Mouse (Mus musculus) midbrain, embryonic 12.5 days (tissue): Measurements from ENCODE around the gene Pla2g5. TPM values are rescaled to one million over a fixed set of nuclear protein-coding genes. Genes with fewer than 3 reads are reported as not detected.

Source experiments
- ATAC-seq: fragments of 200-750 bp; cut with Nextera tagmentation; 2 replicates; pipeline ENCODE4 v1.8.0; 2017; ENCODE audit warnings: low read depth, moderate TSS enrichment, moderate library complexity; ENCODE audit not compliant: low FRiP score
- H3K27ac ChIP-seq: fragments of 300-500 bp; sonication (generic); replicated peaks from 2 replicates; pipeline ENCODE4 v1.5.1; 2016; ENCODE audit warnings: mild to moderate bottlenecking
- H3K27me3 ChIP-seq: fragments of 300-500 bp; sonication (generic); 2 replicates; pipeline ENCODE4 v1.6.1; 2016; ENCODE audit warnings: mild to moderate bottlenecking
- H3K36me3 ChIP-seq: fragments of 300-500 bp; sonication (generic); 2 replicates; pipeline ENCODE4 v1.6.1; 2016
- H3K4me1 ChIP-seq: fragments of 300-500 bp; sonication (generic); 2 replicates; pipeline ENCODE4 v1.6.1; 2016
- H3K4me2 ChIP-seq: fragments of 300-500 bp; sonication (generic); replicated peaks from 2 replicates; pipeline ENCODE4 v1.6.1; 2016; ENCODE audit warnings: mild to moderate bottlenecking, moderate library complexity
- H3K4me3 ChIP-seq: fragments of 300-500 bp; sonication (generic); 2 replicates; pipeline ENCODE4 v1.5.1; 2016; ENCODE audit warnings: mild to moderate bottlenecking
- H3K9ac ChIP-seq: fragments of 300-500 bp; sonication (generic); replicated peaks from 2 replicates; pipeline ENCODE4 v1.6.1; 2016; ENCODE audit warnings: mild to moderate bottlenecking, moderate library complexity
- H3K9me3 ChIP-seq: fragments of 300-500 bp; sonication (generic); 2 replicates; pipeline ENCODE4 v1.6.1; 2016; ENCODE audit warnings: mild to moderate bottlenecking
- WGBS: fragments of 180-500 bp; shearing (Covaris S2); methylation state at CpG from one replicate; pipeline ENCODE4 v1.1.7; 2016; 5-methylcytosine and 5-hydroxymethylcytosine counted together
- polyA plus RNA-seq: library from polyadenylated mRNA; unstranded; fragments of >200 nt; fragmentation: Nextera tagmentation; extraction: Ambion mirVana; gene quantifications from 2 replicates; pipeline ENCODE4 v1.2.1, GENCODE M21; 2016

Pla2g5 gene
- polyA plus RNA-seq, 1 experiment from 2014 or later: not detected

DNA sequence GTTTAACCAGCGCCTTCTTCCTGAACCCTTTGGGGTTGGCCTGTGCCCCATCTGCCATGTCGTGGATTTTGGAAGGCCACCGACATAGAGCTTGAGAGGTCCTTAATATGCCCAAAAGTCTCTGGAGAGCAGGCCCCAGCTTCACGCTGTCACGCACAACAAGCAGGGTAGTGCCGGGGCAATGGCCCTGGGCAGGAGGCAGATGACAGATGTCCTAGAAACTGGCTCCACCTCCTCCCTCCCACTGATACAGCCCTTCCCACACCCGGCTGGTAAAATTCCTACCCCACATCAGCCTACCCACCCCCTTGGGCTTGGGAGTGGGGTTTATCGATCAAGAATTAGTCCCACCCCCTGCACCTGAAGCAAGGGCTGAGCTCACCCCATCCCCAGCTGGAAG, 105.9 kb downstream of the Pla2g5 start, which contains the start of gene Pla2g2f:
TSS of gene Pla2g2f (minus strand) at position 211 of the 400 bp plus-strand sequence.
- Histone ChIP-seq H3K27ac (no peak within 1 kb of the TSS), H3K4me2 (no peak within 1 kb of the TSS), H3K9me3 (no peaks in the 10 kb centered on the region), H3K4me1 (no peaks in the 10 kb centered on the region; the same call in 1 of the 2 replicates), H3K4me3 (no peak within 1 kb of the TSS), H3K36me3 (no peaks in the 10 kb centered on the region), H3K27me3 (no peaks in the 10 kb centered on the region), H3K9ac (no peak within 1 kb of the TSS)
- WGBS: 69% methylated on average over 8 of the region's 8 CpGs
- ATAC-seq: no peak

DNA sequence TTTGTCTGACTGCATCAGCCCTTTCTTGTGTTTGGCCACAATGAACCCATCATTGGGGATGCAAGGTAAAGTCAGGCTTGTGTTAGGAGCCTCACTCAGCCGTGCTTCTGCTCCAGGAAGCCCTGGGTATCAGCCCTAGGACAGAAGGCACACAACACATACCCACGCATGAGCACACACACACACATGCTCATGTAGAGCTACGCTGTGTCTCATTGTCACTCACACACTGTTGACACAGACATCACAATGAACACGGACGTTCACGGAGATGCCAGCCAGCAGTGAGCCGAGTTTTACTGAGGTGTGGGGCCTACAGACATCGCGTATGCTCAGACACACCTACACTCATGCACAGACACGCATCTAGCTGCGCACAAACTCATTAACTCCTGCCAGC, 107.3 kb downstream of the Pla2g5 start:
- no peak overlapping the region for H3K9ac ChIP-seq
- H3K4me2 ChIP-seq: no peak overlapping the region
- H3K4me3 ChIP-seq: no peak overlapping the region
- no peaks in the 10 kb centered on the region for H3K9me3 ChIP-seq
- no peaks in the 10 kb centered on the region for H3K36me3 ChIP-seq
- H3K27me3 ChIP-seq: no peaks in the 10 kb centered on the region
- H3K27ac ChIP-seq: no peak overlapping the region
- ATAC-seq: no peak
- 85% methylated on average over 11 of the region's 11 CpGs for WGBS
- H3K4me1 ChIP-seq: no peaks in the 10 kb centered on the region; the same call in 1 of the 2 replicates

DNA sequence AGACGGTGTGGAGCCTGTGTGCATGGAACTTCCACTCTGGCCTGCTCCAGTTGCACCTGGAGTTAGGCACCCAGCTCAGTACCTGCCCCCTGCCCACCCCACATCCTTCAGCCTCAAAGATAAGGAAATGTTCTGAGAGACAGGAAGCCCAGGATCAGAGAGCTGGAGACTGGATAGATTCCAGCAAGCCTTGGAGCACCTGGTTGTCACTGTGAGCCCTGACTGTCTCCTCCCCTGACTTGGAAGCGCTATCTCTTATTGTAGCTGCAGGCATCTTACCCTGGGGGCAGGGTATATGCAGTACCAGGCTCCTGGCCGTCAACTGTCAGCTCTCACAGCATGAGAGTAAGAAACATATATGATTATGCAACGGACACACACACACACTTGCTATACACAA, 107.8 kb downstream of the Pla2g5 start:
- no peak overlapping the region for H3K4me2 ChIP-seq
- H3K27ac ChIP-seq: no peak overlapping the region
- no peaks in the 10 kb centered on the region for H3K36me3 ChIP-seq
- no peaks in the 10 kb centered on the region for H3K27me3 ChIP-seq
- H3K9ac ChIP-seq: no peak overlapping the region
- no peak for ATAC-seq
- no peaks in the 10 kb centered on the region for H3K9me3 ChIP-seq
- 69% methylated on average over 4 of the region's 4 CpGs for WGBS
- no peak overlapping the region for H3K4me3 ChIP-seq
- no peaks in the 10 kb centered on the region; the same call in 1 of the 2 replicates for H3K4me1 ChIP-seq

DNA sequence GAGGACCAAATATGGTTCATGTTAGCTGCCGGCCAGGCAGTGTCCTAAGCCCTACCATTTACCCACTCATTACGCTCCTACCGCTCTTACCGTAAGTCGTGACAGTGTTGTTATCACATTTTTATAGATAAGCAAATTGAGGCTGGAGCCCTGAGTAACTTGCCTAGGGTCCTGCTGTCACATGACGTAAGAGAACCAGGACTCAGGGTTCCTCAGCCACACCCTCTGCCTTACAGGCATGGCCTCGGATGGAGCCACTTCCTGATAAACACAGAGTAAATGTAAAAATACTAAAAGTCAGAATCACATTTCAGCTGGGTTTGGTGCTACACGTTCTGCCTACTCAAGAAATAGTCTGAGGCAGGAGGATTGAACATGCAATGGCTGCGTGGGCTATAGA, 108.8 kb downstream of the Pla2g5 start:
- Histone ChIP-seq H3K4me3 (no peak overlapping the region), H3K27ac (no peak overlapping the region), H3K4me1 (no peaks in the 10 kb centered on the region; the same call in 1 of the 2 replicates), H3K36me3 (no peaks in the 10 kb centered on the region), H3K9me3 (no peaks in the 10 kb centered on the region), H3K27me3 (no peaks in the 10 kb centered on the region), H3K9ac (no peak overlapping the region), H3K4me2 (no peak overlapping the region)
- 88% methylated on average over 9 of the region's 9 CpGs for WGBS
- ATAC-seq: no peak

DNA sequence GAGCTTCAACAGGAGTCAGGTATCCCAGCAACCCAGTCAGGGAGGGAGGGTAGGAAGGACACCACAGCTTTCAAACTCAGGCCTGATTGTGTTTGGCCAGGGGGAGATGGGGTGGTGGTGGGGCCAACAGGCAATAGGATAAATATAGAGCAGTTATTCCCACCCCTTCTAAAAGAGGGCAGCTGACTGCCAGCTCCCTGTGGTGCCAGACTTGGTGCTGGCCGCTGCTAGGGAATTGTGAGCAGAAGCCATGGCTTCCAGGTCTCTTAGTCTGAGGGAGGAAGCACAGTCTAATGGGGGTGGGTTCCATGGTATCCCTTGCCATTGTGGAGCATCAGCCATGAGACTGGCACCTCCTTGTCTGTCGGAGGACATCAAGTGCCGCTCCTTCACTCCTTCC, 109.7 kb downstream of the Pla2g5 start:
- Histone ChIP-seq H3K9me3 (no peaks in the 10 kb centered on the region), H3K4me1 (no peaks in the 10 kb centered on the region; the same call in 1 of the 2 replicates), H3K9ac (no peak overlapping the region), H3K27ac (no peak overlapping the region), H3K36me3 (no peaks in the 10 kb centered on the region), H3K4me2 (no peak overlapping the region), H3K27me3 (no peaks in the 10 kb centered on the region), H3K4me3 (no peak overlapping the region)
- no peak for ATAC-seq
- 81% methylated on average over 3 of the region's 3 CpGs for WGBS

DNA sequence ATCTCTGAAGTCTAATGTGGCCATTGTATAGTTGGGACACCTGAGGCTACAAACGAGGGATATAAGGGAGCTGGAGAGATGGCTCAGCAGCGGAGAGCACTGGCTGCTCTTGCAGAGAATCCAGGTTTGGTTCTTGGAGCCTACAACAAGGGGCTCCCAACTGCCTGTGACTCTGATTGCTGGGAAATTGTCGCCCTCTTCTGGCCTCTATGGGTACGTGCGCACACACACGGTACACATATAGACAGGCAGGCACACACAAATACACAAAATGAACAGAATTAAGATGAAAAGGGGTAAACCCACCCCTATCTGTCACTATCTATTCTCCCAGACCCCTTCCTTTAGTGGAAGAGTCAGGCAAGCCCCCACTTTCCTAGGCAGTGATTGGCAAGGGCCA, 110.7 kb downstream of the Pla2g5 start:
- ATAC-seq: no peak
- no peak overlapping the region for H3K9ac ChIP-seq
- no peak overlapping the region for H3K4me2 ChIP-seq
- H3K36me3 ChIP-seq: no peaks in the 10 kb centered on the region
- H3K4me3 ChIP-seq: no peak overlapping the region
- no peaks in the 10 kb centered on the region for H3K9me3 ChIP-seq
- no peaks in the 10 kb centered on the region for H3K27me3 ChIP-seq
- H3K27ac ChIP-seq: no peak overlapping the region
- 93% methylated on average over 6 of the region's 6 CpGs for WGBS
- peaks cover 5% of the 10 kb centered on the region; the same call in 1 of the 2 replicates for H3K4me1 ChIP-seq

Other genes starting within 250 kb of the Pla2g5 start
- 0.14 and 0.37 TPM in 2 replicates for gene Vwa5b1, start 227.6 kb downstream of the Pla2g5 start, polyA plus RNA-seq
- 0.50 and 0.98 TPM in 2 replicates for gene Pla2g2c, start 138.7 kb downstream of the Pla2g5 start, polyA plus RNA-seq
- gene Ubxn10, start 126.3 kb downstream of the Pla2g5 start, polyA plus RNA-seq: 1.4 and 2.1 TPM in 2 replicates
- 0.11 and 0.12 TPM in 2 replicates for gene Pla2g2f, start 105.9 kb downstream of the Pla2g5 start, polyA plus RNA-seq
- gene Pla2g2d, start 87.7 kb downstream of the Pla2g5 start, polyA plus RNA-seq: 0.21 and 0.33 TPM in 2 replicates
- not detected in 2 replicates for gene Gm13030, start 10.5 kb upstream of the Pla2g5 start, polyA plus RNA-seq
- not detected in 2 replicates for gene Pla2g2e, start 14.5 kb upstream of the Pla2g5 start, polyA plus RNA-seq
- gene Otud3, start 50.5 kb upstream of the Pla2g5 start, polyA plus RNA-seq: 2.6 and 2.9 TPM in 2 replicates
- gene Rnf186, start 103.6 kb upstream of the Pla2g5 start, polyA plus RNA-seq: not detected in 2 replicates
- 1.2 and 1.5 TPM in 2 replicates for gene Tmco4, start 109.4 kb upstream of the Pla2g5 start, polyA plus RNA-seq
- gene Htr6, start 212.1 kb upstream of the Pla2g5 start, polyA plus RNA-seq: not detected in 2 replicates
- 26.9 and 40.9 TPM in 2 replicates for gene Nbl1, start 229.5 kb upstream of the Pla2g5 start, polyA plus RNA-seq